Comparison of ENCODE assay signal across 9 mouse cellular contexts in genomic region chr12:103348506-103348905, GRCm38 (mm10). TPM values are rescaled to one million over a fixed set of nuclear protein-coding genes. Genes with fewer than 3 reads are reported as not detected.
DNase-seq lines count a peak whose midpoint lies in the region; ATAC-seq and TF ChIP-seq lines count a peak whose summit lies in the region.
"Had no signal": no experiment of that assay in that cellular context is flagged by ENCODE, and none has a peak within 500 bp of the region (broad histone marks: within the 10 kb centered on the region; RNA-seq: fewer than 3 reads in every experiment).

No protein-coding gene starts in this region.

- no peaks in the 10 kb centered on the region; the same call in 1 of the 2 replicates for H3K4me1 ChIP-seq in G1E (ENCODE audit: insufficient read depth, low read depth, low read length)
- no peaks in the 10 kb centered on the region for H3K4me1 ChIP-seq in hindbrain, embryonic 11.5 days (replicated peaks; ENCODE audit: control insufficient read depth, insufficient read depth, low read length)
- H3K4me1 ChIP-seq in lung, postnatal 0 days (ENCODE audit: insufficient read depth, low read depth, low read length), result peaks cover 3% of the 10 kb centered on the region; the same call in 1 of the 2 replicates

- no peak for TF ChIP-seq EP300 in lung, postnatal 0 days (IDR thresholded peaks at IDR 0.05)

- peak; percentile 100 for TF ChIP-seq CTCF in G1E (IDR thresholded peaks at IDR 0.05; ENCODE audit: low read depth, low read length)
- TF ChIP-seq CTCF in layer of hippocampus, adult 2 months (conservative IDR thresholded peaks at IDR 0.05), result peak; percentile 97
- TF ChIP-seq CTCF in lung, postnatal 0 days (IDR thresholded peaks at IDR 0.05), result peak; percentile 94

- H3K27me3 ChIP-seq in G1E (ENCODE audit: insufficient read depth, low read length), result peaks cover 10% of the 10 kb centered on the region; the same call in 1 of the 2 replicates
- no peaks in the 10 kb centered on the region for H3K27me3 ChIP-seq in hindbrain, embryonic 11.5 days (ENCODE audit: control insufficient read depth, insufficient read depth, low read length)
- H3K27me3 ChIP-seq in lung, postnatal 0 days (replicated peaks; ENCODE audit: insufficient read depth, low read length), result no peaks in the 10 kb centered on the region
- H3K27me3 ChIP-seq: limb, embryonic 12.5 days had no signal

- no peak overlapping the region for H3K4me2 ChIP-seq in hindbrain, embryonic 11.5 days (replicated peaks; ENCODE audit: low read depth, low read length)
- H3K4me2 ChIP-seq in lung, postnatal 0 days (replicated peaks; ENCODE audit: low read depth, low read length), result no peak overlapping the region
- H3K4me2 ChIP-seq: limb, embryonic 12.5 days had no signal

- DNase-seq in G1E (ENCODE audit: low spot score), result peak; percentile 71
- DNase-seq in brain, embryonic 18.5 days (ENCODE audit: low read depth, low spot score), result peak; percentile 36
- DNase-seq in fibroblast of lung, adult 2 months (ENCODE audit: low read depth), result peak; percentile 24
- DNase-seq in hindbrain, embryonic 11.5 days (ENCODE audit: low spot score), result peak; percentile 88
- DNase-seq in layer of hippocampus, adult 2 months (ENCODE audit: low spot score in 2 of 2), result peak; percentile 78 to 90
- peak; percentile 81 for DNase-seq in lung, postnatal 0 days (ENCODE audit: low spot score)
- DNase-seq in retina, postnatal 1 day, result peak; percentile 88
- DNase-seq in thymus, postnatal 36 days, result peak; percentile 80 to 85

- H3K27ac ChIP-seq in hindbrain, embryonic 11.5 days (ENCODE audit: low read depth, low read length), result no peak overlapping the region
- no peak overlapping the region for H3K27ac ChIP-seq in layer of hippocampus, adult 2 months
- no peak overlapping the region for H3K27ac ChIP-seq in lung, postnatal 0 days (ENCODE audit: low read length)
- H3K27ac ChIP-seq: limb, embryonic 12.5 days had no signal

- ATAC-seq in G1E (ENCODE audit: extremely low read depth, insufficient number of reproducible peaks, low FRiP score, poor library complexity, severe bottlenecking), result peak; percentile 66
- ATAC-seq in hindbrain, embryonic 11.5 days (ENCODE audit: low FRiP score), result peak; percentile 58; the same call in 1 of the 2 replicates
- peak; percentile 56 for ATAC-seq in lung, postnatal 0 days

- no peak overlapping the region for H3K9ac ChIP-seq in hindbrain, embryonic 11.5 days (ENCODE audit: low read depth, low read length)
- no peak overlapping the region for H3K9ac ChIP-seq in lung, postnatal 0 days (replicated peaks; ENCODE audit: low read depth)
- H3K9ac ChIP-seq: limb, embryonic 12.5 days had no signal

- no peak overlapping the region for H3K4me3 ChIP-seq in G1E (ENCODE audit: low read depth, low read length)
- H3K4me3 ChIP-seq in hindbrain, embryonic 11.5 days (ENCODE audit: low read depth, low read length), result no peak overlapping the region
- H3K4me3 ChIP-seq in layer of hippocampus, adult 2 months, result no peak overlapping the region
- H3K4me3 ChIP-seq in lung, postnatal 0 days (ENCODE audit: low read depth, low read length), result no peak overlapping the region
- H3K4me3 ChIP-seq: limb, embryonic 12.5 days had no signal

- H3K9me3 ChIP-seq in G1E (replicated peaks), result no peaks in the 10 kb centered on the region
- no peaks in the 10 kb centered on the region for H3K9me3 ChIP-seq in hindbrain, embryonic 11.5 days (ENCODE audit: control insufficient read depth, low read length)
- H3K9me3 ChIP-seq in lung, postnatal 0 days (ENCODE audit: low read length), result no peaks in the 10 kb centered on the region
- H3K9me3 ChIP-seq: limb, embryonic 12.5 days had no signal

- 4% methylated on average over 3 of the region's 3 CpGs for WGBS in hindbrain, embryonic 11.5 days
- WGBS in lung, postnatal 0 days, result 5% methylated on average over 3 of the region's 3 CpGs

- H3K36me3 ChIP-seq in G1E (replicated peaks), result no peaks in the 10 kb centered on the region
- H3K36me3 ChIP-seq in hindbrain, embryonic 11.5 days (ENCODE audit: control insufficient read depth, insufficient read depth, low read length), result no peaks in the 10 kb centered on the region
- H3K36me3 ChIP-seq in lung, postnatal 0 days (ENCODE audit: insufficient read depth, low read length), result no peaks in the 10 kb centered on the region
- H3K36me3 ChIP-seq: limb, embryonic 12.5 days had no signal

RNA-seq across cellular contexts. Expression of gene Asb2, which starts 7.3 kb away (rescaled TPM):
- total RNA-seq in G1E (2014; fragmentation: Nextera tagmentation) (not detected in 2 replicates), G1E (2017) (0.05 TPM in 1 of 2 replicates, not detected in the other)
- not detected in 2 replicates for polyA plus RNA-seq in G1E (2012)
- polyA plus RNA-seq in hindbrain, embryonic 11.5 days (2014; fragmentation: Nextera tagmentation; extraction: Ambion mirVana), result 0.54 and 1.0 TPM in 2 replicates
- 1 to 10 TPM; 2.0 to 2.3 TPM for total RNA-seq in layer of hippocampus, adult 2 months (2021)
- 5.1 TPM in 2 replicates for polyA plus RNA-seq in lung, postnatal 0 days (2015; fragmentation: Nextera tagmentation; extraction: Ambion mirVana)

RNA-seq across cellular contexts. Expression of gene Fam181a, which starts 37.7 kb away (rescaled TPM):
- total RNA-seq in G1E (2014; fragmentation: Nextera tagmentation) (not detected in 2 replicates), G1E (2017) (0.38 TPM in 1 of 2 replicates, not detected in the other)
- polyA plus RNA-seq in G1E (2012), result not detected in 2 replicates
- polyA plus RNA-seq in hindbrain, embryonic 11.5 days (2014; fragmentation: Nextera tagmentation; extraction: Ambion mirVana), result 16.6 and 23.8 TPM in 2 replicates
- 1 to 10 TPM; 1.5 to 2.3 TPM for total RNA-seq in layer of hippocampus, adult 2 months (2021)
- polyA plus RNA-seq in lung, postnatal 0 days (2015; fragmentation: Nextera tagmentation; extraction: Ambion mirVana), result 0.19 and 0.35 TPM in 2 replicates

RNA-seq across cellular contexts. Expression of gene Otub2, which starts 40.0 kb away (rescaled TPM):
- total RNA-seq in G1E (2014; fragmentation: Nextera tagmentation) (18.9 and 25.2 TPM in 2 replicates), G1E (2017) (15.2 and 18.1 TPM in 2 replicates)
- 4.6 and 5.2 TPM in 2 replicates for polyA plus RNA-seq in G1E (2012)
- polyA plus RNA-seq in hindbrain, embryonic 11.5 days (2014; fragmentation: Nextera tagmentation; extraction: Ambion mirVana), result 12.1 and 15.2 TPM in 2 replicates
- 10 to 100 TPM; 45.2 to 48.6 TPM for total RNA-seq in layer of hippocampus, adult 2 months (2021)
- 6.0 and 6.4 TPM in 2 replicates for polyA plus RNA-seq in lung, postnatal 0 days (2015; fragmentation: Nextera tagmentation; extraction: Ambion mirVana)

RNA-seq across cellular contexts. Expression of gene 9330161L09Rik, which starts 59.1 kb away (rescaled TPM):
- 6.9 and 8.1 TPM in 2 replicates for total RNA-seq in G1E (2014; fragmentation: Nextera tagmentation)
- total RNA-seq in G1E (2017), result 2.1 and 2.8 TPM in 2 replicates
- 0.05 TPM in 1 of 2 replicates, not detected in the other for polyA plus RNA-seq in G1E (2012)
- polyA plus RNA-seq in hindbrain, embryonic 11.5 days (2014; fragmentation: Nextera tagmentation; extraction: Ambion mirVana), result 0.97 and 1.1 TPM in 2 replicates
- total RNA-seq in layer of hippocampus, adult 2 months (2021), result 1 to 10 TPM; 3.5 to 4.0 TPM
- polyA plus RNA-seq in lung, postnatal 0 days (2015; fragmentation: Nextera tagmentation; extraction: Ambion mirVana), result 0.18 and 0.19 TPM in 2 replicates

Comparison
In these comparisons a context has a peak if more than half of its experiments do, and no peak if none do; other contexts are left out.
1. DNase-seq: peak in every context shown above with its lines; median percentile 88 in hindbrain, embryonic 11.5 days; 88 in retina, postnatal 1 day; 84 in layer of hippocampus, adult 2 months; 82 in thymus, postnatal 36 days; 81 in lung, postnatal 0 days; 71 in G1E; 36 in brain, embryonic 18.5 days; 24 in fibroblast of lung, adult 2 months.
2. RNA of gene Fam181a, which starts 37.7 kb away (polyA plus RNA-seq): 16.6 to 23.8 TPM in hindbrain, embryonic 11.5 days; 0.19 to 0.35 TPM in lung, postnatal 0 days and not detected in G1E; every median in the first group is over 10 times any median in the second.
3. Peak in every context shown above with its lines, with median percentiles within 50 percentile points of each other: ATAC-seq and CTCF ChIP-seq.